Mouse (Mus musculus) right cerebral cortex, postnatal 25 days (tissue): ENCODE data around the gene Cmpk2.
A peak's percentile ranks its signal among the peaks of the same experiment; 100 is the strongest.
"Not testable (repeated sequence)": the region's sequence is repeated elsewhere in the genome, so short reads cannot be mapped to it uniquely, and the experiment has no call there.

ENCODE experiments used
- DNase-seq: peaks from one replicate; pipeline ENCODE4 v3.0.0; 2022

The Cmpk2 gene

DNA sequence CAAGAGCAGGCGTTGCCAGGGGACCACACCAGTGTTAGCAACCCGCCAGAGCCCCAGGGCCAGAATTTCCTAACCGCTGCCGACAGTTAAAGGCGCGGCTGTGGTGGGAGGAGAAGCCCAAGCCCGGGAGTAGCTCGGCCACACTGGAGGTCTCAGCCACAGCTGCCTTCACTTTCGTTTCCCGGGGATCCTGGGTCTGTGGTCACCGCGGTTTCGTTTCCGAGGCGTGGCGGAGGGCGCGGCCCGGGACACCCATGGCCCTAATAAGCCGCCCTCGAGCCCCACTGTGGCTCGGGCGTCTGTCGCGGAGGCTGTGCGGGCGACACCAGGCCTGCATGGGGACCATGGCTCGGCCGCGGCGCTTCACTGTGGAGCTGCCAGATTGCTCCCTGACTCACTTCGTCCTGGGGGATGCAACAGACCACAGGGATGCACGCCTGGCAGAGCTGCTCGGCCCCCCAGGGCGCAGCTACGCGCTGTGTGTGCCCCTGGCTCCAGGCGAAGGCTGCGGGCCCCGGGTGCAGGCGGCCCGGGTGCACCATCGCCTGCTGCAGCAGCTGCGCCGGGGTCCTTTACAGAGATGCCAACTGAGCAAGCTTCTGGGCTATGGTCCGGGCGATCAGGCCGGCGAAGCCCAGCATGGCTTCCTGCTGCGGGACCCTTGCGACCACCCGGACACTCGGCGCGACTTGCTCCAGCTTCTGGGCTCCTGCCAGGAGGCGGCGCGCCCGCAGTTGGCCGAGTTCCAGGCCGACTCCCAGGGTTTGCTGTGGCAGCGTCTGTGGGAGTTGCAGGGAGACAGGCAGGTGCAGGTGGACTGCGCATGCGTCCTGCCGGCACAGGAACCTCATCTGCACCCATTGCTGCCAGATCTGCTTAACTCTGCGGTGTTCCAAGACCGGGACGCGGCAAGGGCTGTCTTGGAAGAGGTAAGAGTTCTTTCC, at the start of gene Cmpk2:
Gene Cmpk2, plus strand, starts transcription at position 107 of the 944 bp plus-strand sequence.
- peak; percentile 90 for DNase-seq

DNA sequence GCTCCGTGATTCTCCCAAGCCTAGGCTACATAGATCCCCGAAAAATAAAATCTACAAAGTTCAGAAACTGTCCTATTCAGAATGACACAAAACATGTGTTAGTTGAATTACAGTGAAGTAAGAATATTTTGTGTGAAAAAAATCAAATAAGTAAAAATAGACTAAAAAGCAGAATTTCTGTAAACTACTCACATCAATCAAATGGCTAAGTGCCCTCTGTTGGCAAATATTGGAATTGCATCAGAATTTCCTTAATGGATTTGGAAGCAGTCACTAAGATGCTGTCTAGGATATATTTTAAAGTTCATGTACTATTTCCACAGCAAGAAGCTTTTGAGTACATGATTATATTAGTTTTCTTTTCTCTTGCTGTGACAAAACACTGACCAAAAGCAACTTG, 44.2 kb upstream of the Cmpk2 start:
- no peak for DNase-seq

DNA sequence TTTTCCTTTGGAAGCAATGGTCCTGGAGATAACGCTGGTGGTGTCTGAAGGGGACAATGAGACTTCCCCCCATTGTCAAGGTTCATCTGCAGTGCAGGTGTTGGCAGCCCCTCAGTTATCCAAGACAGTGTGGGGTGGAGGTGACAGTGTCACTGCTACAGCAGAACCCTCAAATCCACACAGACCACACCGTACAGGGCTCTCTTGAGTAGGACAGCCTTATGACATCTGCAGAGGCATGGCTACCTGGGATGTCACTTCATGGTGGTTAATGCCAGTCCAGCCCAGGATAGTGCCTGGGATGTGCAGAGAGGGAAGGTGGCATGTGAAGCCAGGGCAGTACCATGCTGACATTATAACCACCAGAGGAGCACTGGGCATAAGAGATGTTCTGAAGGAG, 40.2 kb upstream of the Cmpk2 start:
- not testable (repeated sequence) for DNase-seq

DNA sequence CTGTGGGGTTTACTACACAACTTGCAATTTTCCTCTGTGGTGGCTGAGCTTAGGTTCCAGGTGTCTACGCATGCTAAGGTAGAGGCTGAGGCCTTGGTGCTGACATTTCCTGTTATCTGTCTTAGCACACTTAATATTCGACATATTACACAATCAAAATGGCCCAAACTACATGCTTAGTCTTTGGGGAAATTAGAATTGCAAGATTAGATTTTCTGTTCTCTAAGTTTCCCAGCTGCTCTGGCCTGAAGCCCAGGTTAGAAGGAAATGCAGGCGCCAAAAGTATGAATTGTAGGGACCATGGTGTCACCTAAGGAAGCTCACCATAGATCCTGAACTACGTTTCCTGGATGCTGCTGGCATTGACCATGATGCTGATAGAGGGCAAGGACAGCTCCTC, 32.7 kb upstream of the Cmpk2 start:
- no peak for DNase-seq

DNA sequence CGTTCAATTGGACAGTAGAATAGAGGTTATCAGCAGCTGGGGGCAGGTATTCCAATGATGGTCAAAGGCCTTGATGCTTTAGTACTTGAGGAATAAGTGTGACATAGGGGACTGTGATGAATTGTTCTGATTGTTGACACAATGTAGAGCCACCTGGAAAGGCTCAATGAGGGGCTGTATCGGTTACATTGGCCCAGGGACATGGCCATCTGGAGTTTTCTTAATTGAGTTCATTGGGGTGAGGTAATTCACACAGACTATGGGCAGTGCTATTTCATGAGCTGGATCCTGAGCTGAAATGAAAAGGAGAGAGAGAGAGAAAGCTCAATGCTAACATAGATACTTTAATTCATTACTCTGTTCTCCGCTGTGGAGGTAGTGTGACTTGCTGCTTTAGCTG, 31.1 kb upstream of the Cmpk2 start:
- DNase-seq, result no peak

DNA sequence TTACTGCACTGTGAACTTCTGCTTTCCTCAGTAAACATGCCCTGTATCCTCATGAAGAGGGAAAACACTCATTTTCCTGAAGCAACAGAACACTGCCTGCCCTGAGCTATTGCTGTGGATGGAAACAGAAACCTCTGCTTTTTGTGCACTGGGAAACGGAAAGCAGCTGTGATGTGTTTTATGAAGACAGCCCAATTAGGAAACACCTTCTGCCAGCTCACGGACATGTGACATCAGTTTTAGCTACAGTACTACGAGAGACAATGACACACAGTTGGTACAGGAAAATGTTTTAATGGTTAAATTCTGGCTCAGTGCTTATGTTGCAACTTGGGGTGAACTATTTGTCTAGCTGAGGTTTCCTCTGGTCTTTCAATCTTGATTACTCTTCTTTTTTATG, 29.6 kb upstream of the Cmpk2 start:
- no peak for DNase-seq

DNA sequence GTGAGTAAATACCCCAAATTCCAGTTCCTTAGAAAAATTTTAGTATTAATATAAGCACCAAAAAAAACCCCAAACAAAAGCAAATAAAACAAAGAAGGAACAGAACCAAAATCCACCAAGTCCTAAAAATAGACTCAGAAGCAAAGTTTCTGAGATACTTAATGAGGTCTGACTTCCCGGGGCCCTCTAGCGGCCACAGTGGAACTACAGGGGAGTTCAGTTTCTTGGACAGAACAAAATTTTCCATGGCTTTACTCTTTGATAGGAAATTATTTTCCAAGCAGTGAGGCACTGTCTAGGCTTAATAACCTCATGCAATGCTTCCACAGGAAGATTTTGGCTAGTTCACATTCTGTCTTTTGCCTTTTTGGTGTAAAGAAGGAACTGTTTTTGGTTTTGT, 24.9 kb upstream of the Cmpk2 start:
- DNase-seq, result peak; percentile 65

DNA sequence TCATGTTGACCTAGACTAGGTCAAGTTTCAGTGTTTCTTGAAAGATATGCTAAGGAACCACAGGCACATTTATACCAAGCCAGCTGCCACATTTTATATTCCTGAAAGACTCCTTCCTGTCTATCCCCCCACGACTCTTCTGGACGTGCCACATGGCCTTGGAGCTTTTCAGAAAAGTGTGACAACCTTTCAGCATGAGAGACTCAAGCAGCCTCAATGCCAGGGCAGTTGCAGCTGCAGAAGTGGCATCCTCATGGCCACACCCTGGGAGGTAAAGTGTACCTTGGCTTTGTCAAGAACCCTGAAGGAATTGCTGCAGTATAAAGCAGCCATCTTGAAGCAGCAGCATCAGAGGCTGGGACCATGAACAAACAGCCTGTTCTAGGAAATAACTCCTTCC, 24.5 kb upstream of the Cmpk2 start:
- no peak for DNase-seq

DNA sequence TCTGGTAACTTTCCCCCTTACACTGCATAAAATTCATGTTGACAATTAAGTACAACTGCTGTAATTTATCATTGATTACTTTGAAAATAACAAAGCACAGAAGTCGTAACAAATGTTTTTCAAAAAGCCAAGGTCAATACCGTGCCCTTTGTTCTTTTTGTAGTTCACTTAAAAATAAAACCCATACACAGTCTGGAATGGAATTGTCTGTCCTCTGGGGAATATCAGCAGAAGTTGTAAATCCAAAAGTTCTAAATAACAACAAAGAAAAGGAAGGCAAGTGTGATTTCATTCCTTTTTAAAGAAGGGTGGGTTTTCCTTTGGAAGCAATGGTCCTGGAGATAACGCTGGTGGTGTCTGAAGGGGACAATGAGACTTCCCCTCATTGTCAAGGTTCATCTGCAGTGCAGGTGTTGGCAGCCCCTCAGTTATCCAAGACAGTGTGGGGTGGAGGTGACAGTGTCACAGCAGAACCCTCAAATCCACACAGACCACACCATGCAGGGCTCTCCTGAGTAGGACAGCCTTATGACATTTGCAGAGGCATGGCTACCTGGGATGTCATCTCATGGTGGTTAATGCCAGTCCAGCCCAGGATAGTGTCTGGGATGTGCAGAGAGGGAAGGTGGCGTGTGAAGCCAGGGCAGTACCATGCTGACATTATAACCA, 22.5 kb upstream of the Cmpk2 start:
- no peak for DNase-seq

DNA sequence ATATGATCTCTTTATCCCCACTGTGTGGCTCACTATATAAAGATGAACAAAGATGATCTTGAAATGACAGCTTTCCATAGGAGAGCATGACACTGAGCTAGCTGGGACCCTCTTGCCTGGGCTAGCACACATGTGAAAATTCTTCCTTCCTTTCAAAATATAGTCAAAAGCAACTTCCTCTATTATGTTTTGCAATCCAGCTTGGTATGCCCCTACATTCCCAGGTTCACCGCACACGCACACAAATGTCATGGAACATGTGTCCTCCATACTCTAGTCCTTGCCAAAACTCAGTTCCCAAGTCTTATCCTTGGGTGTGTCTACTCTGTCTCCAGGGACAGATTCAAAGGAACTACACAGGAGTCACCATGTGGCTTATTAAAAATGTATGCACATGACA, 19.5 kb upstream of the Cmpk2 start:
- DNase-seq, result no peak

DNA sequence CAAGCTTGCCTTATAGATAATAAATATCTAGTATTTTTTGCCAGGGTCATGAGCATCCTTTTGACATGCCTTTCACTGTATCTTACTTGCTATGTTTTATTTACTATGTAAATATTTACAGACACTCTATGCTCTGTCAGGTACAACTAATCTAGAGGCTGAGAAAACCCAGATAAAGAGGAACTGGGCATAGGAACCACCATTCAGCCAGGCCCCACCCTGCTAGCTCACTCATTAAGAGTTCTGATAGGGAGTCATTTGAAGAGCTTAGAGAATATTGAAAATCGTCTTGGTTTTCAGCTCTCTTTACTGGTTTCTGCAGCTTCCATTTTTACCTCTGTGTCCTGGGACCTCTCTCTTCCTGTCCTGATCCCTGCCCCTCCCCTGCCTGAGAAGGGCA, 17.9 kb upstream of the Cmpk2 start:
- no peak for DNase-seq

DNA sequence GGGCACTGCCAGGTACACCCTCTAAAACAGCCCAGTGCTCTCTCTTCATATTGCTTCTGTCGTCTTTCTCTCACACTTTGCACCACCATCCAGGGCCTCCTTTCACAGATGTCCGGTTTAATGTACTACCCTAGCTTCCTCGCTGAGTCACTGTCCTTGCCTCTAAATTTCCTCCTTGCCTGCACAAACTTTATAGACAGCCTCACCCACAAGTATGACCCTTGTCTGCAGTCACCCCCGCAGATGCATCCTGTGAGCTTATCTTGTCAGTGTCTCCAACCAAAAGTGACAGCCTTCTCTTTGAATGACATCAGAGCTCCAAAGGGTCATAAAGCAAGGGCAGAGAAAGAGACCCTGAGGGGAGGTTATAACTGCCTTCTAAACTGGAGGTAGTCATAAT, 16.1 kb upstream of the Cmpk2 start:
- DNase-seq, result no peak

DNA sequence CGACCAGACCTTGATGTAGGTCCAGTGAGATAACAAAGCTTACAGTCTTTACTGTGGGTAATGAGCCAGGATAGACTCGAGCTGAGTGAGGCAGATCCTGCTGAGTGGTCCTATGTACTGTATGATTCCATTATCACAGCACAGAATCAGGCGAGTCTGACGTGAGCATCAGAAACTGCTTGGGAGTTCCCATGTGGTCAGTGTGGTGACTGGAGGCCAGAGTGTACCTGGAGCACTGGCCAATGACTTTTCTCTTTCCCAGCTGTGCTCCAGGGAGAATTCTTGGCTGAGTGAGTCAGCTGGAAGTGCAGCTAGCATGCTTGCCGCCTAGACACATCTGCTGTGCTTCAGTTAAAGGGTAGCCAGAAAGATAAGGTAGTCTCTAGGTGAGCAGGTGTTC, 14.3 kb upstream of the Cmpk2 start:
- DNase-seq, result no peak

DNA sequence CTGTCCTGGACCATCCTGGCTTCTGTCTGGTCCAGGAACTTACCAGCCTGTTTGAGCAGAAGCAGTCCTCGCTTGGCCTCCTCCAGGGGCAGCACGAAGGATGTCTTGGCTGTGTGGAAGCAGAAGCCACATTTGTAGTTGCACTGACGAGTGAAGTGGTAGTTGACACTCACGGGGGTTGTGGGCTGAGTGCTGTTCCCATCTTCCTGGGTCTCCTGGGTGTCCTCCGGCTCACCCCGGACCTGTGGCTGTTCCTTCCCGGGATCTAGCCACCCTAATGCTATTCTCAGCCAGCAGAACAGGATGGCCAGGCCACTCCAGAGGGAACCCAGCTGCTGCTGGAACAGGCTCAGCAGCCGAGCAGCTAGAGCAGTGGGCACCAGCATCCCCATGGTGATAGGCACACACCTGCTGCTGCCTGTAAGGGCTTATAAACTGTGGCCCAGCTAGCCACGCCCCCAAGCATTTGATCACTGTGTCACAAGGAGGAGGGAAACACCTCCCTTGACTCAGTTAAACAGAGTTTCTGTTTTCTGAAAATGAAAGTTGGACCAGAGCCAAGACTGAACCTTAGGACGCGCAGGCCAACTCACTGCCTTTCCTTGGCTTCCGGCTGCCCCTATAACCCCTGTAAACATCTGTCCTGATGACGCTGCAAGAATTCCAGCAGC, 12.8 kb upstream of the Cmpk2 start, which contains the start of gene Rsad2:
Gene Rsad2, minus strand, starts transcription at position 425 of the 671 bp plus-strand sequence.
- DNase-seq, result no peak

DNA sequence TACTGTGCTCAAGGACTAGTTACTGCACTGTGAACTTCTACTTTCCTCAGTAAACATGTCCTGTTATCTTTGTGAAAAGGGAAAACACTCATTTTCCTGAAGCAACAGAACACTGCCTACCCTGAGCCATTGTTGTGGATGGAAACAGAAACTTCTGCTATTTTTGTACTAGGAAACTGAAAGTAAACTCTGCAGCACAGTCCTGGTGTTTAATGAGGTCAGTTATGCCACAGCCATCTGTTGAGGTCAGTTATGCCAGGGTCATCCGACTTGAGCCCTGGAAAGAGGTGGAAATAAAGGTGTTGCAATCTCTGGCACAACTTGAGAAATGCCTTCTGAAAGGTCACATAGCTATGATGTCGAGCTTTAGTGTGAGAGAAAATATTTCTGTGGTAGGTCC, 8.9 kb upstream of the Cmpk2 start:
- no peak for DNase-seq

DNA sequence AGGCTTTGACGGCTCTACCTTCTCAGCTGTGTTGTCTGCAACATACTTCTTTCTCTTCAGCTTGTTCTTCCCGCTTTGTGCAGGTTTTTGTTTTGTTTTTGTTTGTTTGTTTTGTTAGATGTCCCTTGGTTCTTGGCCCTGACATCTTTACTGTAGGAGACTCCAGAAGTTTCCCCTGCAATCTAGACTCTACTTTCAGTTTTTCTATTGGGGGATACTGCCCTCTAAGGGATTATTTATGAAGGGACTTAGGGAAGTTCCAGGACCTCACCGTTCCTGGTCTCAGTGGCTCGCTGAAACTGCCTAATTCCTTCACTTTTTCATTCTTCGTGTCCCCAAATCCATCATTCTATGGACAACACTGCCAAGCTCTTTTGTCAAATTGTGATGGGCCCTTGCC, 3.4 kb upstream of the Cmpk2 start:
- DNase-seq, result no peak

DNA sequence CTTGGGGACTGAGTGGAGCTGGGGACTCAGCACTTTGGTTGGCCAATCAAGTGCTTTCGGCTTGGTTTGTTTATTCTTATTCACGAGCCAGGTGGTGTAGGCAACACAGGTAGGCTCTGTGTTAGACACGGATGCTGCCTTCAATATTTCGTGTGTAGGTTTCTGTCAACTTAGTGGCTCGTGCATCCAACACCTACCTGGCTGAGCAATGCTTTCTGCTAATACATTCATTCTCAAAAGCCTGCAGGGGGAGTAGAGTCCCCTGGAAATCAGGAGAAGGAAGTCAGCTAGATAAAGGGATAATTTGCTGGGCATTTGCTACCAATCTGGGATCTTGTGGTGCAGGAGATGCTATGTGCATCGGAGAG, 1.0 kb downstream of the Cmpk2 start:
- no peak for DNase-seq

DNA sequence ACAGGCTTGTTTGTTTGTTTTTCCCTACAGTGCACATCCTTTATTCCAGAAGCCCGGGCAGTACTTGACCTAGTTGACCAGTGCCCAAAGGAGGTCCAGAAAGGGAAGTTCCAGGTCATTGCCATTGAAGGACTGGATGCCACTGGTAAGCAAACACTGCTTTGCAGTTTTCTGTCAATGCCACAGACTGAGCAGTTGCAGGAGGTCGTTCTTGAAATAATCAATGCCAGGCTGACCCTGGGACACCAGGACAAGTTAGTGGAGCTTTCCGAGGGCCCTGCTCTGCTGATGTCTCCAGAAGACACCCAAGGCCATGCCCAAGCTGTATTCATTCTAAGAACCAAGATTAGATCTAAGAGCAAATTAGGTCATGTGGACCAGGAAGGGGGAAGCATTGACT, 2.4 kb downstream of the Cmpk2 start:
- no peak for DNase-seq

DNA sequence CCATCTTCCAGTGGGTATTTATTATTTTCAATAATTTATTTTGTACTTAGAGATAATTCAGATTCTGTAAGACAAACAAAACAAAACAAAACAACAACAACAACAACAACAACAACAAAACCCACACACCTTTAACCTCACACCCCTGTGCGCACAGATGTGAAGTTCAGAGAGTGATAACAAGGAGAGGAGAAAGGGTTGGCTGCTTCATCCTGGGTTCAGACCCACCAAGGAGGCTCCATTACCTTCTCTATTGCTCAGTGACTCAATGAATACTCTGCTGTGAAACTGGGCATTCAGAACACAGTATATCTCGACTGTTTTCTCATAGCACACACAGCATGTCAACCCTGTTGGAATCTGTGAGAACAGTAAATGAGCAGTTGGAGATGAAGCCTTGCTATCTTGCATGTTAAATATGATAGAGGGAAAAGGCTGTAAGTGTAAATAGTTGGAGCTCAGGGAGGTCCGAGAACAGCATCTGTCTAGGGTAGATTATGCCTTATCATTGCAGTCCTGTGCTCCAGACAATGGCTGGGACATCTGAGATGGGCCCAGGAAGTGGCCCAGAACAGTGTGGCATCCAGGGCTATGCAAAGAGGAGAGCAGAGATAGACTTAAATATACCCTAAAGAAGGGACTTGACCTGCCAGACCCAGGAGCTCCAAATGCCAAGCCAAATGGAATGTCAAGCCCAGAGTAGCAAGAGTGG, 3.9 kb downstream of the Cmpk2 start:
- DNase-seq, result no peak

DNA sequence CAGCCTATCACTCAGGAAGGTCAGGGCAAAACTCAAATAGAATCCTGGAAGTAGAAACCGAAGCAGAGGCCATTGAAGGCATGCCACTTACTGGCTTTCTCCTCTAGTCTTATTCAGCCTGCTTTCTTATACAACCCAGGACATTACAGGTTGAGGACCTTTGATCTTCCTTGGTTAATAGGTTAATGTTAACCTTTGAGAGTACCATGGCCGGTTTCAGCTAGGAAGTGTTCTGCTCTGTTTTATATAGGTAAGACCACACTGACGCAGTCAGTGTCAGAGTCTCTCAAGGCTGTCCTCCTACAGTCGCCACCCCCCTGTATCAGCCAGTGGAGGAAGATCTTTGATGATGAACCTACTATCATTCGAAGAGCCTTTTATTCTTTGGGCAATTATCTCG, 4.7 kb downstream of the Cmpk2 start:
- DNase-seq, result no peak

DNA sequence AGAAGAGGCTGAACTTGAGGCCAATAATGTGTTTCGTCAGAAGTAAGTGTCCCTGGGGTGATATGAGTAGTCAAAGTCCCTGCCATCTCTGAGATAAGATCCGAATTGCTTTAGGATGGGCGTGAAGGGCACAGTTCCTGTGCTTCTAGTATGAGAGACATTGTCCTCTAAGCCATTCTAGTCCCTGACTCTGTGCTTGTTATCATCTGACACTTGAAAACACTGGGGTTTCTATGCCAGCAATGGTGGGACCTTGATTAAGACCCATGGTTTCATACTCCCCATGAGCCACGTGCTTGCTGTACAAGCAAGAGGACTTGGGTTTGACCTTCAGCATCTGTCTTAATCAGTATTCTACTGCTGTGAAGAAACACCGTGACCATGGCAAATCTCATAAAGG, 8.2 kb downstream of the Cmpk2 start:
- DNase-seq, result no peak

DNA sequence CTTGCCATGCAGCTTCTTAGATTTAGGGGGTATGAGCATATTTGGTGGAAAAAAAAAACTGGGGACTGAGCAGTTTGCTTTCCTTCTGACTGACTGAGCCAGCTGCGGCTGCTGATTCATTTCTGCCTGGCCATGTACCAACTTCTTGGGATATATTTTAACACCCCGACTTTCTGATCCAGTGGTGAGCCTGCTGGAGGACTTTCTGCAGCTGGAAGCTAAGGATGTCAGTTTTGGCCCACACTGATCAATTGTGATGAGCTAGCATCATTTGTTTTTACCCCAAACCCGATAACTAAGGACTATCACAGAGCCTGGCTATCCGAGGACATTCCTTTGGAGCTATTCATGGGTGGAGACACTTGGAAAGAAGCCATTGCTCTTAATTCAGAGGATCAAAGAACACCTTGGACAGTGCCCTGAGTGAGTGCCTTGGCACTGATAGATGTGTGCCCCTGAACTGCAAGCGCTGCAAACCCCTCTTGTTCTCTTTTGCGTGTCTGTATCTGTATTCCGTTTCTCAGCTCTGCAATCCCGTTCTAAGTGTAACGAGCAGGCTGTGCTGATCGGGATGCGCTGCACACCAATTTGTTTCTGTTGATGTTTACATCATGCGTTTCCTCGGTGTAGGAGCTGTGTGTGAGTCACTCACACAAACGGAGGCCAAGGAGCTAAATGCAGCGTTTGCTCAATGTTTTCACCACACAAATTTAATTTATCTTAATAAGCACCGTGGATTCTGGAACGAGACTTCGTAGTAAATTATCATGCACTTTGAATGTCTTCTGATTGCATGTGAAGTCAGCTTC, 9.4 kb downstream of the Cmpk2 start:
- peak; percentile 25 for DNase-seq
